Mouse (Mus musculus) erythroblast, embryonic 14.5 days (primary cell): Measurements from ENCODE around the gene Tmco5b.

ENCODE experiments used
- GATA1 ChIP-seq: IDR thresholded peaks from 2 replicates; pipeline ENCODE4 v1.6.1; 2012; ENCODE audit warnings: low read length, inconsistent platforms, mixed read lengths
- TAL1 ChIP-seq: IDR thresholded peaks from 3 replicates; pipeline ENCODE4 v1.6.1; 2012; ENCODE audit warnings: low read length, inconsistent platforms, mixed read lengths

DNA sequence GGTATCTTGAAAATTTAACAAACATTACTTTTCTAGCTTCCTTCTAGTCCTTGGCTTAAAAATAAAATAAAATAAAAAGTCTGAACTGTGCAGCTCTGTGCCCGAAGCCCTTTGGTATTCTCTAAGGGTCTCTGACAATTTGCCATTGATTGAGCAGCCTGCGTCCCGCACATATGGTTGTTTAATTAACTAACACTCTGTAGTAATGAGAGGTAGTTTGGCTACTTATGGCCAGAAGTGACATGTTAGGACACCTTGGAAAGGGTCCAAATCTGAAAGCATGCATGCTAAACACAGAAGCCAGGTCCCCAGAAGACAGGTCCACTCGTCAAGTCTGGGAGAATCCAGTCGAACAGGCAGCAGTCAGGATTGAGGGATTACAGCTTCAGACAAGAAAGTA lies 46.7 kb upstream of the Tmco5b start:
- no peak for TF ChIP-seq TAL1
- TF ChIP-seq GATA1 = no peak
